Mouse (Mus musculus) hindbrain, embryonic 14.5 days (tissue): ENCODE results near the gene B130006D01Rik. TPM values are rescaled to one million over a fixed set of nuclear protein-coding genes. Genes with fewer than 3 reads are reported as not detected.

Experiments
- ATAC-seq: fragments of 200-750 bp; cut with Nextera tagmentation; 2 replicates; pipeline ENCODE4 v1.8.0; 2017; ENCODE audit warnings: moderate number of reproducible peaks, mild to moderate bottlenecking, moderate TSS enrichment, moderate library complexity; ENCODE audit not compliant: low FRiP score
- DNase-seq: peaks from one replicate; pipeline ENCODE4 v3.0.0-alpha.2; 2015; ENCODE audit warnings: low spot score
- H3K27ac ChIP-seq: fragments of 300-500 bp; sonication (generic); 2 replicates; pipeline ENCODE4 v1.5.1; 2014; ENCODE audit warnings: mild to moderate bottlenecking, moderate library complexity
- H3K27me3 ChIP-seq: fragments of 300-500 bp; sonication (generic); 2 replicates; pipeline ENCODE4 v1.6.1; 2014; ENCODE audit warnings: mild to moderate bottlenecking, low read length, mixed read lengths; ENCODE audit not compliant: control insufficient read depth, insufficient read depth
- H3K36me3 ChIP-seq: fragments of 300-500 bp; sonication (generic); replicated peaks from 2 replicates; pipeline ENCODE4 v1.6.1; 2014; ENCODE audit not compliant: control insufficient read depth, insufficient read depth
- H3K4me1 ChIP-seq: fragments of 300-500 bp; sonication (generic); replicated peaks from 2 replicates; pipeline ENCODE4 v1.6.1; 2014; ENCODE audit warnings: antibody characterized with exemption, low read length, mixed read lengths; ENCODE audit not compliant: control insufficient read depth, insufficient read depth
- H3K4me2 ChIP-seq: fragments of 300-500 bp; sonication (generic); replicated peaks from 2 replicates; pipeline ENCODE4 v1.6.1; 2014; ENCODE audit warnings: mild to moderate bottlenecking, moderate library complexity
- H3K4me3 ChIP-seq: fragments of 300-500 bp; sonication (generic); replicated peaks from 2 replicates; pipeline ENCODE4 v1.5.1; 2014; ENCODE audit warnings: mild to moderate bottlenecking, low read length
- H3K9ac ChIP-seq: fragments of 300-500 bp; sonication (generic); 2 replicates; pipeline ENCODE4 v1.6.1; 2014
- H3K9me3 ChIP-seq: fragments of 300-500 bp; sonication (generic); 2 replicates; pipeline ENCODE4 v1.6.1; 2016; ENCODE audit warnings: low read length; ENCODE audit not compliant: control insufficient read depth
- WGBS: fragments of 180-500 bp; shearing (Covaris S2); extraction: QIAGEN DNeasy Blood & Tissue Kit; methylation state at CpG from one replicate; pipeline ENCODE4 v1.1.7; 2014; 5-methylcytosine and 5-hydroxymethylcytosine counted together
- polyA plus RNA-seq: library from polyadenylated mRNA; unstranded; fragments of >200 nt; fragmentation: Nextera tagmentation; extraction: Ambion mirVana; gene quantifications from 2 replicates; pipeline ENCODE4 v1.2.1, GENCODE M21; 2014

The B130006D01Rik gene
- 0.83 and 1.6 TPM in 2 replicates for polyA plus RNA-seq

GRCm38 (mm10) chr11:95723287-95723686 lies at the start of gene B130006D01Rik:
B130006D01Rik (plus strand) TSS chr11:95723587.
- no peaks in the 10 kb centered on the region for H3K9me3 ChIP-seq
- no peak within 1 kb of the TSS for H3K9ac ChIP-seq
- DNase-seq (no peak), ATAC-seq (no peak)
- WGBS = 93% methylated on average over 5 of the region's 5 CpGs
- no peak within 1 kb of the TSS for H3K4me3 ChIP-seq
- no peaks in the 10 kb centered on the region for H3K27me3 ChIP-seq
- H3K4me1 ChIP-seq = no peaks in the 10 kb centered on the region
- no peak within 1 kb of the TSS for H3K4me2 ChIP-seq
- H3K36me3 ChIP-seq = no peaks in the 10 kb centered on the region
- H3K27ac ChIP-seq = no peak within 1 kb of the TSS

DNA sequence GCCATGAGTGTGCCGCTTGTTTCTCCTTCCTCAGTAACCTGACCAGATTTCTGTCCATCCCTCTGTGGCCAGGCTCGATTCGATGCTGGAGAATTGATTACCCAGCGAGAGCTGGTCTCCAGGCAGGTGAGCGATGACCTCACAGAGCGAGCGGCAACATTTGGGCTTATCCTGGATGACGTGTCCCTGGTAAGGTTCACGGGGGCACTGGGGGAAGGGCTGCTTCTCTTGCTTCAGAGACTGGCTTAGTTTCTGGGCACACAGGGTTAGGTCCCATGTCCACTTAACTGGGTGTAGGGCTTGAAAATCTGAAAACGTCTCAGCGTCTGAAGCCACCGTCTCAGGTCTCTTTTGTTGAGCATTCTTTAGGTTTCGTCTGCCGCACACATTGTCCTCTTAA lies 47.9 kb upstream of the B130006D01Rik start:
- Histone ChIP-seq H3K4me1 (no peaks in the 10 kb centered on the region), H3K4me2 (no peak overlapping the region), H3K9ac (no peak overlapping the region), H3K27me3 (no peaks in the 10 kb centered on the region), H3K9me3 (no peaks in the 10 kb centered on the region), H3K27ac (no peak overlapping the region), H3K4me3 (no peak overlapping the region), H3K36me3 (peaks cover 85% of the 10 kb centered on the region)
- ATAC-seq = no peak
- 91% methylated on average over 14 of the region's 14 CpGs for WGBS
- no peak for DNase-seq

- H3K4me2 ChIP-seq = no peak overlapping the region
- H3K9me3 ChIP-seq = no peaks in the 10 kb centered on the region
- H3K36me3 ChIP-seq = peaks cover 85% of the 10 kb centered on the region
- DNase-seq = peak; percentile 82
- ATAC-seq = no peak
- no peaks in the 10 kb centered on the region for H3K4me1 ChIP-seq
- no peaks in the 10 kb centered on the region for H3K27me3 ChIP-seq
- no peak overlapping the region for H3K9ac ChIP-seq
- no peak overlapping the region for H3K27ac ChIP-seq
- H3K4me3 ChIP-seq = no peak overlapping the region
- WGBS = 15% methylated on average over 6 of the region's 6 CpGs
Measured at GRCm38 (mm10) chr11:95676307-95676706, 47.1 kb upstream of the B130006D01Rik start.

GRCm38 (mm10) chr11:95677925-95678701 lies 45.3 kb upstream of the B130006D01Rik start:
- H3K9me3 ChIP-seq = no peaks in the 10 kb centered on the region
- ATAC-seq = no peak
- H3K36me3 ChIP-seq = peaks cover 78% of the 10 kb centered on the region
- no peaks in the 10 kb centered on the region for H3K4me1 ChIP-seq
- H3K9ac ChIP-seq = no peak overlapping the region
- H3K27ac ChIP-seq = no peak overlapping the region
- no peak overlapping the region for H3K4me2 ChIP-seq
- H3K4me3 ChIP-seq = no peak overlapping the region
- H3K27me3 ChIP-seq = no peaks in the 10 kb centered on the region
- WGBS = 90% methylated on average over 14 of the region's 14 CpGs
- DNase-seq = no peak

DNA sequence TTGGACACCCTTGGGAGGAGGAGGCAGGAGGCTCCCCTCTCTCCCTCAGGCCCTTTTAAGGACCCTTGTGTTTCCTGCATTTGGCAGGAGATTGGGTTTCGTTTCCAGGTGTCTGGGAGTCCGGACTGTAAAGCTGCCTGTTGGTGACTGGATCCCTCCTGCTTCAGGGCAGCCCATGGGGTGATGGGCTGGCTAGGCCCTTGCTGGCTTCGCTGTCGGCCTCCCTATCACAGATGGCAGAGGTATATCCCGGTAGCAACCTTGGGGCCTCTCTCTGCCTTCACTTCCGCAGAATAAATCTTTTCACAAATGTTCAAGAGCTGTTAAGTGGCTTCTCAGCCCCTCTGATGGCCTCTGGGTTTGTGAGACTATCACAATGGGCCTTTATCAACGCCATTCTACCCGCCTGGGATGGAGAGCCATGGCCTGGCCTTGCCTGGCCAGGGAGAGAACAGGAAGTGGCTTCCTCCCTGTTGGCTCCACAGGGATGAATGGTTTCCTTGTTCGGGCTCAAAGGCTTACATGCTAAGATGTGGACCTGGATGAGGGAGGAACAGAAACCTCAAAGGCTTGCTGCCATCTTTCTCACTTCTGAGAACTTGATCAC lies 41.3 kb upstream of the B130006D01Rik start:
- Histone ChIP-seq H3K4me2 (no peak overlapping the region), H3K27ac (no peak overlapping the region), H3K4me3 (no peak overlapping the region), H3K27me3 (no peaks in the 10 kb centered on the region), H3K4me1 (no peaks in the 10 kb centered on the region), H3K9me3 (no peaks in the 10 kb centered on the region), H3K9ac (no peak overlapping the region), H3K36me3 (peaks cover 49% of the 10 kb centered on the region)
- WGBS = 80% methylated on average over 9 of the region's 9 CpGs
- no peak for DNase-seq
- ATAC-seq = no peak

- Histone ChIP-seq H3K9ac (no peak overlapping the region), H3K4me3 (no peak overlapping the region), H3K27me3 (no peaks in the 10 kb centered on the region), H3K4me2 (no peak overlapping the region), H3K27ac (no peak overlapping the region), H3K4me1 (no peaks in the 10 kb centered on the region), H3K9me3 (no peaks in the 10 kb centered on the region), H3K36me3 (peaks cover 41% of the 10 kb centered on the region)
- no peak for ATAC-seq
- no peak for DNase-seq
- 90% methylated on average over 3 of the region's 3 CpGs for WGBS
Measured at GRCm38 (mm10) chr11:95682946-95683345, 40.4 kb upstream of the B130006D01Rik start.

GRCm38 (mm10) chr11:95686031-95686430 lies 37.4 kb upstream of the B130006D01Rik start:
- 4% methylated on average over 4 of the region's 4 CpGs for WGBS
- no peaks in the 10 kb centered on the region for H3K4me1 ChIP-seq
- peaks cover 13% of the 10 kb centered on the region for H3K36me3 ChIP-seq
- no peak overlapping the region for H3K9ac ChIP-seq
- H3K9me3 ChIP-seq = no peaks in the 10 kb centered on the region
- no peak overlapping the region for H3K27ac ChIP-seq
- H3K4me3 ChIP-seq = no peak overlapping the region
- DNase-seq = peak; percentile 90
- ATAC-seq = no peak
- no peak overlapping the region for H3K4me2 ChIP-seq
- no peaks in the 10 kb centered on the region for H3K27me3 ChIP-seq

- H3K9me3 ChIP-seq = no peaks in the 10 kb centered on the region
- ATAC-seq = no peak
- H3K9ac ChIP-seq = no peak overlapping the region
- no peak overlapping the region for H3K4me2 ChIP-seq
- no peaks in the 10 kb centered on the region for H3K27me3 ChIP-seq
- no peak overlapping the region for H3K27ac ChIP-seq
- H3K36me3 ChIP-seq = peaks cover 2% of the 10 kb centered on the region; the same call in 1 of the 2 replicates
- DNase-seq = no peak
- H3K4me3 ChIP-seq = no peak overlapping the region
- 45% methylated on average over 11 of the region's 11 CpGs for WGBS
- H3K4me1 ChIP-seq = no peaks in the 10 kb centered on the region
Measured at GRCm38 (mm10) chr11:95687084-95687656, 36.2 kb upstream of the B130006D01Rik start.

GRCm38 (mm10) chr11:95688515-95688914 lies 34.9 kb upstream of the B130006D01Rik start:
- WGBS = 80% methylated on average over 6 of the region's 6 CpGs
- ATAC-seq = no peak
- H3K36me3 ChIP-seq = no peaks in the 10 kb centered on the region
- H3K9ac ChIP-seq = no peak overlapping the region
- H3K27ac ChIP-seq = no peak overlapping the region
- H3K4me2 ChIP-seq = no peak overlapping the region
- no peak overlapping the region for H3K4me3 ChIP-seq
- no peak for DNase-seq
- H3K9me3 ChIP-seq = no peaks in the 10 kb centered on the region
- no peaks in the 10 kb centered on the region for H3K27me3 ChIP-seq
- H3K4me1 ChIP-seq = no peaks in the 10 kb centered on the region
